Mouse (Mus musculus): ENCODE data around the gene Elf5.

Gene Elf5

GRCm38 (mm10) chr2:103411348-103411747, at the start of gene Elf5:
Gene Elf5 (plus strand): TSS chr2:103411688.
- no peak for DNase-seq (ENCODE audit: low read depth, low spot score)

- DNase-seq (ENCODE audit: low read depth, low spot score) = no peak
These were observed 38.9 kb upstream of the Elf5 start for GRCm38 (mm10) chr2:103372541-103372940.

- DNase-seq (ENCODE audit: low read depth, low spot score) = no peak
These were observed 31.9 kb upstream of the Elf5 start for GRCm38 (mm10) chr2:103379502-103380160.

- DNase-seq (ENCODE audit: low read depth, low spot score) = no peak
These were observed 29.3 kb upstream of the Elf5 start for GRCm38 (mm10) chr2:103382174-103382573.

GRCm38 (mm10) chr2:103387881-103388280, 23.6 kb upstream of the Elf5 start:
- no peak for DNase-seq (ENCODE audit: low read depth, low spot score)

- DNase-seq (ENCODE audit: low read depth, low spot score) = no peak
These were observed 23.2 kb upstream of the Elf5 start for GRCm38 (mm10) chr2:103388311-103388710.

- no peak for DNase-seq (ENCODE audit: low read depth, low spot score)
These were observed 21.2 kb upstream of the Elf5 start for GRCm38 (mm10) chr2:103390086-103390988.

- DNase-seq (ENCODE audit: low read depth, low spot score) = no peak
These were observed 19.9 kb upstream of the Elf5 start for GRCm38 (mm10) chr2:103391626-103392025.

GRCm38 (mm10) chr2:103398110-103398509, 13.4 kb upstream of the Elf5 start:
- no peak for DNase-seq (ENCODE audit: low read depth, low spot score)

- no peak for DNase-seq (ENCODE audit: low read depth, low spot score)
These were observed 10.8 kb upstream of the Elf5 start for GRCm38 (mm10) chr2:103400691-103401090.

GRCm38 (mm10) chr2:103406239-103406638, 5.2 kb upstream of the Elf5 start:
- DNase-seq (ENCODE audit: low read depth, low spot score) = no peak

- no peak for DNase-seq (ENCODE audit: low read depth, low spot score)
These were observed 328 bp downstream of the Elf5 start for GRCm38 (mm10) chr2:103411816-103412215.

- no peak for DNase-seq (ENCODE audit: low read depth, low spot score)
These were observed 1.9 kb downstream of the Elf5 start for GRCm38 (mm10) chr2:103413381-103413780.

GRCm38 (mm10) chr2:103415774-103416173, 4.3 kb downstream of the Elf5 start:
- DNase-seq (ENCODE audit: low read depth, low spot score) = no peak

GRCm38 (mm10) chr2:103420650-103421507, 9.4 kb downstream of the Elf5 start:
- DNase-seq (ENCODE audit: low read depth, low spot score) = no peak

GRCm38 (mm10) chr2:103423884-103424283, 12.4 kb downstream of the Elf5 start:
- no peak for DNase-seq (ENCODE audit: low read depth, low spot score)

- peak; percentile 58 for DNase-seq (ENCODE audit: low read depth, low spot score)
These were observed 13.0 kb downstream of the Elf5 start for GRCm38 (mm10) chr2:103424349-103425026.

GRCm38 (mm10) chr2:103425456-103426063, 14.1 kb downstream of the Elf5 start:
- DNase-seq (ENCODE audit: low read depth, low spot score) = no peak

- no peak for DNase-seq (ENCODE audit: low read depth, low spot score)
These were observed 16.9 kb downstream of the Elf5 start for GRCm38 (mm10) chr2:103428356-103428755.

- DNase-seq (ENCODE audit: low read depth, low spot score) = no peak
These were observed 19.2 kb downstream of the Elf5 start for GRCm38 (mm10) chr2:103430712-103431111.
